Mouse (Mus musculus) forebrain, embryonic 11.5 days (tissue): ENCODE results near the gene Ncs1. TPM values are rescaled to one million over a fixed set of nuclear protein-coding genes. Genes with fewer than 3 reads are reported as not detected.

ENCODE experiments used
- ATAC-seq: fragments of 200-750 bp; cut with Nextera tagmentation; replicated peaks from 2 replicates; pipeline ENCODE4 v1.8.0; 2017; ENCODE audit warnings: moderate TSS enrichment; ENCODE audit not compliant: low FRiP score
- DNase-seq: peaks from one replicate; pipeline ENCODE4 v3.0.0-alpha.2; 2017; ENCODE audit warnings: low spot score
- H3K27ac ChIP-seq: fragments of 300-500 bp; sonication (generic); 2 replicates; pipeline ENCODE4 v1.5.1; 2014; ENCODE audit warnings: low read depth, low read length
- H3K27me3 ChIP-seq: fragments of 300-500 bp; sonication (generic); 2 replicates; pipeline ENCODE4 v1.6.1; 2014; ENCODE audit warnings: mild to moderate bottlenecking, low read length, mixed read lengths; ENCODE audit not compliant: control insufficient read depth, insufficient read depth
- H3K36me3 ChIP-seq: fragments of 300-500 bp; sonication (generic); 2 replicates; pipeline ENCODE4 v1.6.1; 2014; ENCODE audit warnings: mild to moderate bottlenecking, low read length, moderate library complexity, mixed read lengths; ENCODE audit not compliant: control insufficient read depth, insufficient read depth
- H3K4me1 ChIP-seq: fragments of 300-500 bp; sonication (generic); replicated peaks from 2 replicates; pipeline ENCODE4 v1.6.1; 2014; ENCODE audit warnings: low read length, mixed read lengths; ENCODE audit not compliant: control insufficient read depth, insufficient read depth
- H3K4me2 ChIP-seq: fragments of 300-500 bp; sonication (generic); 2 replicates; pipeline ENCODE4 v1.6.1; 2014; ENCODE audit warnings: low read depth, mild to moderate bottlenecking, low read length, moderate library complexity, mixed read lengths; ENCODE audit not compliant: severe bottlenecking
- H3K4me3 ChIP-seq: fragments of 300-500 bp; sonication (generic); 2 replicates; pipeline ENCODE4 v1.5.1; 2014; ENCODE audit warnings: low read depth, low read length
- H3K9ac ChIP-seq: fragments of 300-500 bp; sonication (generic); 2 replicates; pipeline ENCODE4 v1.6.1; 2014; ENCODE audit warnings: low read length
- H3K9me3 ChIP-seq: fragments of 300-500 bp; sonication (generic); 2 replicates; pipeline ENCODE4 v1.6.1; 2016; ENCODE audit warnings: low read length, mixed read lengths; ENCODE audit not compliant: control insufficient read depth
- WGBS: fragments of 180-500 bp; shearing (Covaris S2); extraction: QIAGEN DNeasy Blood & Tissue Kit; methylation state at CpG from one replicate; pipeline ENCODE4 v1.1.7; 2014; 5-methylcytosine and 5-hydroxymethylcytosine counted together
- polyA plus RNA-seq: library from polyadenylated mRNA; unstranded; fragments of >200 nt; fragmentation: Nextera tagmentation; extraction: Ambion mirVana; gene quantifications from 2 replicates; pipeline ENCODE4 v1.2.1, GENCODE M21; 2014

Ncs1 gene
- polyA plus RNA-seq, 1 experiment from 2014 or later = 65.6 TPM

DNA sequence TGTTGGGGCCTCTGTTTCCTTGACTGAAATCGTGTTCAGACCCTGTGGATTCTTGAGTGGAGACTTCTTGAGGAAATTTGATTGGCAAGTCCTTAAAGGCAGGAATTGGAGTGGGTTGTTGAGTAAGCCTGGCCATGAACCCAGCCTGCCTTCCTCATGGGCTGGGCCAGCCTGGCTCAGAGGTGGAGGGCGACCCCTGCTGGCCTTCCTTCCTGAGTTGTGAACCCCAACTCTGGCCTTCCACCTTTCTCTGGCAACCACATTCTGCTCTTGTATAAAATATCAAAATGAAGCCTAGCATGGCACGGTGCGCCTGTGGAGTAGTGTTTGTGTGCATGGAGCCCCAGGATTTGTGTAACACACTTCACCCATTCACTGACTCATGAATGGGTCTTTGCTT lies 60.1 kb downstream of the Ncs1 start:
- 44% methylated on average over 4 of the region's 4 CpGs for WGBS
- H3K4me3 ChIP-seq = no peak overlapping the region
- H3K36me3 ChIP-seq = no peaks in the 10 kb centered on the region
- H3K27me3 ChIP-seq = no peaks in the 10 kb centered on the region
- no peak overlapping the region for H3K4me2 ChIP-seq
- no peak overlapping the region for H3K27ac ChIP-seq
- no peaks in the 10 kb centered on the region; the same call in 1 of the 2 replicates for H3K9me3 ChIP-seq
- no peak overlapping the region for H3K9ac ChIP-seq
- H3K4me1 ChIP-seq = no peaks in the 10 kb centered on the region
- DNase-seq (peak; percentile 73), ATAC-seq (no peak)

DNA sequence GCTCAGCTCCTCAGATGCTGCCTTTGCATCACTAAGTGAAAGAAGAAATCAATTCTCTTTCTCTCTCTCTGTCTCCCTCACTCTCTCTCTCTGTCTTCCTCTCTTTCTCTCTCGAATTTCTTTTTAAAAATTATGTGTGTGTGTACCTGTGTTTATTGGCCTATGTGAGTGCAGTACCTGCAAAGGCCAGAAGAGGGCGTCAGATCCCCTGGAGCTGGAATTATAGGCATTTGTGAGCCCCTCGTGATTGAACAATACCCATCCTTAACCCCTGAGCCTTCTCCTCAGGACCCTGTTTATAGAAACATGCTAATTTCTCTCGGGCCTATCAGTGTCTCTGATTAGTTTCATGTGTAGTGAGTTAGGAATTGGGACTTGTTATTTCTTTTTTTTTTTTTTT lies 62.6 kb downstream of the Ncs1 start:
- 65% methylated on average over 4 of the region's 4 CpGs for WGBS
- no peak overlapping the region for H3K9ac ChIP-seq
- H3K27me3 ChIP-seq = peaks cover 6% of the 10 kb centered on the region
- no peaks in the 10 kb centered on the region; the same call in 1 of the 2 replicates for H3K9me3 ChIP-seq
- H3K4me1 ChIP-seq = no peaks in the 10 kb centered on the region
- no peak for ATAC-seq
- H3K36me3 ChIP-seq = no peaks in the 10 kb centered on the region
- no peak overlapping the region for H3K4me3 ChIP-seq
- no peak for DNase-seq
- no peak overlapping the region for H3K4me2 ChIP-seq
- no peak overlapping the region for H3K27ac ChIP-seq

DNA sequence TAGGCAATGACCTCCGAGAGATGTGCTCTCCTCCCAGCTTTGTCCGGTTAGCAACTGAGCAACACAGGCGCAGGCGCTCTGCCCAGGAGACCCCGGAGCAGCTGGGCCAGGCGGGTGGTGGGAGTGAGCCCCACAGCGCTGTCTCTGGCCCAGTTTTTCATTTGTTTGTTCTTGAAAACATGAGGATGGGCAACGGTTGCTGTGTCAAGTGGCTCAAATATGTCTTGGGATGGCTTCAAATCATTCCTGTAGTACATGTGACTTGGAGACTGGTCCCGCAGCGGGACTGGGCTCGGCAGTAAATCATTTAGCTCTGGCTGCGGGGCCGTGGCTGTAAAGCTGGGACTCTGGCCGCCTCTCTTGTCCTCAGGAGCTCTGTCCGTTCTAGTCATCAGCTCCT lies 63.9 kb downstream of the Ncs1 start:
- no peak for DNase-seq
- ATAC-seq = no peak
- Histone ChIP-seq H3K4me2 (no peak overlapping the region), H3K27ac (no peak overlapping the region), H3K4me3 (no peak overlapping the region), H3K9me3 (no peaks in the 10 kb centered on the region; the same call in 1 of the 2 replicates), H3K9ac (no peak overlapping the region), H3K27me3 (peaks cover 19% of the 10 kb centered on the region), H3K36me3 (no peaks in the 10 kb centered on the region), H3K4me1 (no peaks in the 10 kb centered on the region; the same call in 1 of the 2 replicates)
- 77% methylated on average over 15 of the region's 15 CpGs for WGBS

DNA sequence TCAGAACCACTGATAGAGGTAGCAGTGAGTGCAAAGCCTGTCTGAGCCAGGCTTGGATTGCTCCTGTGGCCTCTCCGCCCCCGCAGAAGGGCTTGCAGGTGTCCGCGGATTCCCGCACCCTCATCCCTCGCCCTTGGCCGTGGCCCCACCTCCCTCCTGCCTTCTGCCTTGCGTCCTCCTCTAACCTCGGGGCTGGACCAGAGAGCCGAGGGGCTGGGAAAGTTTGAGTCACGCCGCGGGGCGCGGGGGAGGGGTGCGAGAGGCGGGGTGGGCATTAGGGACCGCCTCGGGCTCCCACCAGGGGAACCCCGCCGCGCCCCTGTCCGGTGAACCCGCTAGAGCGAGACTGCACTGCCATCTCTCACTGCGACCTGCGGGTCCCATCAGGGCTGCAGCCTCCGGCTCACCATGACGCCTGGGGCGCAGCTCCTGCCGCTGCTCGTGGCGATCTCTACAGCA lies 68.4 kb downstream of the Ncs1 start, which contains the start of gene Hmcn2:
TSS of gene Hmcn2 (plus strand) at position 409 of the 459 bp plus-strand sequence.
- 2% methylated on average over 33 of the region's 33 CpGs for WGBS
- Histone ChIP-seq H3K4me1 (no peaks in the 10 kb centered on the region; the same call in 1 of the 2 replicates), H3K4me3 (no peak within 1 kb of the TSS), H3K27me3 (peaks cover 37% of the 10 kb centered on the region), H3K36me3 (no peaks in the 10 kb centered on the region), H3K4me2 (peak within 1 kb of the TSS; percentile 37; the same call in 1 of the 2 replicates), H3K9ac (no peak within 1 kb of the TSS), H3K27ac (no peak within 1 kb of the TSS), H3K9me3 (no peaks in the 10 kb centered on the region)
- DNase-seq (no peak), ATAC-seq (no peak)

DNA sequence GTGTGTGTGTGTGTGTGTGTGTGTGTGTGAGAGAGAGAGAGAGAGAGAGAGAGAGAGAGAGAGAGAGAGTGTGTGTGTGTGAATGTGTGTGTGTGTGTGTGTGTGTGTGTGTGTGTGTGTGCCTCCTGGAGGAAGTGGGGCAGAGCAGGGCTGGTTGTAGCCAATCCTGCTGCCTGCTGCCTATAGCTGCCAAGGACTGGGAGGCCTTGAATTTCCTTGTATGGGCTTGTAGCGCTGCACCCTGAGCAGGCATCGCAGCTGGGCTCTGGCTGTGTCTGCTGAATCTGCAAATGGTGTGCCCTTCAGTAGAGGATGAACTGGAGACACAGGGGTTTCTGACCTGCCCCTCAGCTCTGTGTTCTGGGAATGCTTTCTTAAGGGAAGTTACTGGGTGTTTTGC lies 72.5 kb downstream of the Ncs1 start:
- no peak overlapping the region for H3K9ac ChIP-seq
- DNase-seq = no peak
- 12% methylated on average over 2 of the region's 2 CpGs for WGBS
- peaks cover 32% of the 10 kb centered on the region for H3K27me3 ChIP-seq
- no peak overlapping the region for H3K4me2 ChIP-seq
- H3K36me3 ChIP-seq = no peaks in the 10 kb centered on the region
- H3K4me1 ChIP-seq = no peaks in the 10 kb centered on the region; the same call in 1 of the 2 replicates
- H3K27ac ChIP-seq = no peak overlapping the region
- no peak for ATAC-seq
- H3K4me3 ChIP-seq = no peak overlapping the region
- H3K9me3 ChIP-seq = no peaks in the 10 kb centered on the region

DNA sequence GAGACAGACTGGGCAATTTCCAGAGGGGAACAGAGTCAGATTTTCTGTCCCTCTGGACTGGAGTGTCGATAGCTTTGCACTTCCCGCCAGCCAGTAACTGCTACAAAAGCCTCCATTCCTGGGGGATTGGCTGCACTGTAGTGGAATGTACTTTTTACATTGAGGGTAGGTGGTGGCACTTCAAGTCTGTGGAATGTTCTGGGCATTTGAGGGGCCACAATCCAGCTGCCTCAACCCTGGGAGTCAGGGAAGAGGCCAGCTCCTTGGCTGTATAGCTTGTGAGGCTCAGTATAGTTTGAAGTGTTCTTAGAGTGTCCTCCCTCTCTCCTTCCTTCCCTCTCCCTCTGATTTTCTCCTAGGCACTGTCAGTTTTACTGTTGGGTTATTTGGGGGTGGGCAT lies 73.6 kb downstream of the Ncs1 start:
- H3K9ac ChIP-seq = no peak overlapping the region
- H3K27me3 ChIP-seq = peaks cover 22% of the 10 kb centered on the region
- no peaks in the 10 kb centered on the region; the same call in 1 of the 2 replicates for H3K4me1 ChIP-seq
- H3K4me2 ChIP-seq = no peak overlapping the region
- 71% methylated on average over 2 of the region's 2 CpGs for WGBS
- no peaks in the 10 kb centered on the region for H3K36me3 ChIP-seq
- no peak for ATAC-seq
- no peak for DNase-seq
- no peak overlapping the region for H3K4me3 ChIP-seq
- no peak overlapping the region for H3K27ac ChIP-seq
- no peaks in the 10 kb centered on the region for H3K9me3 ChIP-seq

DNA sequence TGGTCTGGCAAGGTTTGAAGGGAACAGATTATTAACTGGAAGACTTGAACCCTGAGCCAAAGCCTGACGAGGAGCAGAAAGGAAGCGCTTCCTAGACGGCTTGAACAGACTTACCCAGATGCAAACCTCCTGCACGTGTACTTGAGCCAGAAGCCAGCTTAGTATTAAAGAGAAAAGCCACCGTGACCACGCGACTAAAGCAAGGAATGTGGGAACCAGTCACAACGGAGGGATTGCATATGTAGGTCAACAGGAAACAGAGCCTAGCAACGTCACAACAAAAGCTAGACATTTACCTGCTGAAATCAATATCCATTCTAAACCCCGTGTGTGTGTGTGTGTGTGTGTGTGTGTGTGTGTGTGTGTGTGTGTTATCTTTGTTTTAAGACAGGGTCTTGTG lies 81.6 kb downstream of the Ncs1 start:
- WGBS = 66% methylated on average over 10 of the region's 10 CpGs
- no peak overlapping the region for H3K4me3 ChIP-seq
- DNase-seq = no peak
- H3K36me3 ChIP-seq = no peaks in the 10 kb centered on the region
- no peak overlapping the region for H3K27ac ChIP-seq
- no peaks in the 10 kb centered on the region for H3K9me3 ChIP-seq
- no peak overlapping the region for H3K4me2 ChIP-seq
- H3K9ac ChIP-seq = no peak overlapping the region
- ATAC-seq = no peak
- H3K27me3 ChIP-seq = no peaks in the 10 kb centered on the region
- no peaks in the 10 kb centered on the region for H3K4me1 ChIP-seq

DNA sequence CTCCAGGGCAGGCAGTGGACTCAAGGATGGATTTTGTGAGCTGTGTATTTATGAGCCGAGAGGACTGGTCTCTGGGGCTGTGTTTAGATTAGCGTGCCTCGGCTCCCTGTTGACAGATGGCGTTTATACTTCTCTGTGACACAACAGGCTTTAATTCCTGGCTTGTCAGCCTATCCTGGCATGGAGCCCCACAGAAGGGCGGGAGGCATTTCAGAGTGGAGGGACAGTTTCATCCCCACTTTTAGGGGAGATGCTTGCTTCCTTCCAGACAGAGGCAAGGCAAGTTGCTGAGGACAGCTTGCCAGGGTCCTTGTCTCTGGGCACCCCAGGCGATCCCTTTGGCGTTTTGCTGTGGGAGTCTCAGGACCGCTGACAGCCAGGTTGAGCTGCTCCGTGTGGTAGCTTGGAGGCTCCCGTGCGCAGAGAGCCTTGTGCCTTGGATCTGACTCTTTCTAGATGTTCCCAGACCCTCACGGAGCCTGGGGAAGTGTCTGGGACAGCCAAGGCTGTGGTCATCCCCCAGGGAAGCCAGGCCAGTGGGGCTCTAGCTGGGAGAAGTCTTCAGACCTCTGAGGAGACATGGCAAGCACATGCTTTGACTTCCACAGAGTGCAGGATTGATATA lies 92.2 kb downstream of the Ncs1 start:
- H3K4me1 ChIP-seq = no peaks in the 10 kb centered on the region
- H3K9ac ChIP-seq = no peak overlapping the region
- 70% methylated on average over 12 of the region's 12 CpGs for WGBS
- no peak overlapping the region for H3K4me2 ChIP-seq
- no peaks in the 10 kb centered on the region for H3K27me3 ChIP-seq
- no peak overlapping the region for H3K4me3 ChIP-seq
- no peak overlapping the region for H3K27ac ChIP-seq
- DNase-seq = no peak
- no peaks in the 10 kb centered on the region for H3K9me3 ChIP-seq
- ATAC-seq = no peak
- H3K36me3 ChIP-seq = no peaks in the 10 kb centered on the region

DNA sequence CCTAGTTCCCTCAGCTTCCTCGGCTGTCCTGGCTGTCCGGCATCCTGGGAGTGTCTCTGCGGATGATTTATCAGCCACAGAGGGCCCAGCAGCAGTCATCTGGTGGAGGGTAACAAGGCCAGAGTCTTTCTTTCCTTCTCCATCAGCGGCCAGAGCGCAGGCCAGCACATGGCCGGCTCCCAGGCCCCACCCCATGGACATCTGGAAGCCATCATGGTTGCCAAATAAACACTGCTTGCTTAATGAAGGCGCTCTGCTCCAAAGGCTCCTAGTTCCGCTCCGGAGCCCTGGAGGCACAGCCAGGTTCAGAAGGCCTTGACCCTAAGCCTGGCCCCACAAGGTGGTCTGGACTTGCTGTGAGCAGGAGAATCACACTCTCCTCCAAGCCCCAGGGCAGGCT lies 94.2 kb downstream of the Ncs1 start:
- Histone ChIP-seq H3K27ac (no peak overlapping the region), H3K9me3 (no peaks in the 10 kb centered on the region), H3K36me3 (no peaks in the 10 kb centered on the region), H3K27me3 (no peaks in the 10 kb centered on the region), H3K4me3 (no peak overlapping the region), H3K4me2 (no peak overlapping the region), H3K9ac (no peak overlapping the region), H3K4me1 (no peaks in the 10 kb centered on the region)
- DNase-seq (no peak), ATAC-seq (no peak)
- 79% methylated on average over 9 of the region's 9 CpGs for WGBS
